Mouse (Mus musculus): ENCODE measurements around the gene Itpr2.

Itpr2 gene

DNA sequence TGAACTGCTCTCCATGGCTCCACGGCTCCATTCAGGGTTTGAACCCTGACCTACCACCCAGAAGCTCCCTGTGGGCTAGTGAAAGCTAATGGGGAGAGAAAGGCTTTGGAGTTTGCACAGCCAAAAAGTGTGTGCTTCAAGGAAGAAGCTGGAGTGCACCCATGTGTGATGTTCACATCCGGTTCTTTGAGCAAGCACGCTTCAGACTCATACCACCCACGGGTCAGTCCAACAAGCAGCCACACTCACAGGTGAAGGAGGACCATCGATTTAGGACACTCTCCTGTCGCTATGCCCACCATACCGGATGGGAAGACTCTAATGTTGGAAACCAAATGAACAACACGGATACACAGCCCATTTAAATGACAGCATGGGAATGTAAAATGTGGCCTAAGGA lies 9.5 kb upstream of the Itpr2 start:
- in situ Hi-C loops (cut with MboI; ENCODE audit: unreplicated experiment in 2 of 2), result no loop called here

- in situ Hi-C loops (cut with MboI; ENCODE audit: unreplicated experiment in 2 of 2), result no loop called here
Measured at GRCm38 (mm10) chr6:146509891-146510290, 7.9 kb upstream of the Itpr2 start.

GRCm38 (mm10) chr6:146504459-146504858 lies 2.4 kb upstream of the Itpr2 start:
- in situ Hi-C loops (cut with MboI; ENCODE audit: unreplicated experiment in 2 of 2), result loop anchor here in 1 of 2 experiments (5.0 kb wide), 1 partner anchor 73 kb away; the partner anchor contains the start of genes Fgfr1op2 and Ints13

DNA sequence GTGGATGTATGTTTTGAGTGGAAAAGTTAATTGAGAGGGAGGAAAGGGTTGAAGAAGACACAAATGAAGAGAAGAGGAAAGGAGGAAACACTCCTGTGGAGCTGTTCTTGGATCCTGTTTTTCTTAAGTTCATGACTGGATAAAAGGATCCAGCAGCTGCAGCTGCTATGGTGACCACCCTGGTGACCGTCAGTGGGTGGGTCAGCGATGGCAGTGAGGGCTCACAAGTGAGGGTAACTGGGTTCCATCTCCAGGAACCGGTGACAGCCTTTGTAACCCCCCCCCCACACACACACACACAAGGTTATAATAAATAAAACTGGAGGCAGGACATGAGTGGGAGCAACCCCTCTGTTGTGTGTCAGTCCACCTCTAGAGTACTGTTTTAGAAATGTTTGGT lies 833 bp upstream of the Itpr2 start:
- in situ Hi-C loops (cut with MboI; ENCODE audit: unreplicated experiment in 2 of 2), result loop anchor here in 1 of 2 experiments (5.0 kb wide), 1 partner anchor 74 kb away; the partner anchor contains the start of genes Fgfr1op2 and Ints13

DNA sequence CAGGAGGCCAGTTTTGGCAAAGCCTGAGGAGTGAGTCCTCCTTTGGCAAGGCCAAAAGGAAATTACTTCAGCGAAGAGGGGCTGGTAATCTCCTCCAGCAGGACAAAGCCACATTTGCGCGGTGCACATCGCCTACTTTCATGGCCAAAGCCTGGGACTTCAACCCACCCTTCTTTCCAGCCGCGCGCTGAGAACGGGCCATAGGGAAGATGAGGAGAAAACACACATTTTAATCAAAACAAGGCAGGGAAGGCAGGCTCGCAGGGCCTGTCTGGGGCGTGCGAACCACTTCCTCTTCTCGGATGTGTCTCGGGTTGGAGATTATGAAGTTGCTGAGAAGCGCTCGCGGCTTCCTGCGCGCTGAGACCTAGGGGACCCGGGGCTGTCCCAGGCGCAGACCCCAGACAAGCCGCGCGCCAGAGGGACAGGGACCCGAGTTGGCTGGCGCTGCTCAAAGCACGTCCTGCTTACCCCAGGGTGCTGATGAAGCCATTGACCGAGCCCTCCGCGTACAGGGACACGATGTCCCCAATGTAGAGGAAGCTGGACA lies 632 bp downstream of the Itpr2 start:
- in situ Hi-C loops (cut with MboI; ENCODE audit: unreplicated experiment in 2 of 2), result loop anchor here in 1 of 2 experiments (5.0 kb wide), 1 partner anchor 76 kb away; the partner anchor contains the start of genes Fgfr1op2 and Ints13

DNA sequence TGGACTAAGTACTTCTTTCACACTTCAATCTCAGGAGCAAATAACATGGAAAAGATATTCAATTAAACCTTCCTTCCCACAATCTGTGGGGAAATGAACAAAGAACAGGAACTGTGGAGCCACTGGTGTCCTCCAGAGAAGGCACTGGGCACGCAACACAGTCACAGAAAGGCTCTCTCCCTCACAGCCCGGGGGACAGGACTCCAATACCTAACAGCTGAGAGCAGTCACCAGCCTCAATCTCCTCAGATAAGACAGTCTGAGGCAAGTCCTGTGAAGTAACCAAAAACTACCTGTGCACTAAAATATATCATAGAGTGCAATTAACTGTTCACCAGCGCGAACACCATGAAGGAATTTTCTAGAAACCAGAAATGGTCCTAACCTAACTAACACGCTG lies 1.3 kb downstream of the Itpr2 start:
- in situ Hi-C loops (cut with MboI; ENCODE audit: unreplicated experiment in 2 of 2), result loop anchor here in 1 of 2 experiments (5.0 kb wide), 1 partner anchor 77 kb away; the partner anchor contains the start of genes Fgfr1op2 and Ints13

GRCm38 (mm10) chr6:146500206-146500605 lies 1.8 kb downstream of the Itpr2 start:
- in situ Hi-C loops (cut with MboI; ENCODE audit: unreplicated experiment in 2 of 2), result loop anchor here in 1 of 2 experiments (5.0 kb wide), 1 partner anchor 77 kb away; the partner anchor contains the start of genes Fgfr1op2 and Ints13

- in situ Hi-C loops (cut with MboI; ENCODE audit: unreplicated experiment in 2 of 2), result loop anchor here in 1 of 2 experiments (5.0 to 10.0 kb wide), 2 partner anchors 82 to 595 kb away; partner anchors contain the start of gene Klhl42
Measured at GRCm38 (mm10) chr6:146499566-146499965, 2.5 kb downstream of the Itpr2 start.

DNA sequence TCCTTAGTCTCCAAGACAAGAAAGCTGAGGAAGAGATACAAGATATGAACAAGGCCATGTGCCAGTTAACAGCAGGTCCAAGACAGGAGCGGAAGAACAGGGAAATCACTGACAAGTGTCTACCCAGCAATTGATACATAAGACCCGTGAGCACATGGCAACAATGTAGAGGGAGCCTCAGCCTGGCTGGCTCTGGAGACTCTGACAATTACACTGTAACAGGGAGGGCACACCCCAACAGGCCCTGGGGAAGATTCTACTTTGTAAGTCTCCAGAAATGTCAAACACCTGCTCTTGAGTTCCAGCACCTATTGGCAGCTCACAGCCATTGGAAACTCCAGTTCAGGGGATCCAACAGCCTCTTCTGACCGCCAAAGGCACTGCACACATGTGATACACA lies 3.6 kb downstream of the Itpr2 start:
- in situ Hi-C loops (cut with MboI; ENCODE audit: unreplicated experiment in 2 of 2), result loop anchor here in 1 of 2 experiments (5.0 to 10.0 kb wide), 2 partner anchors 81 to 596 kb away; partner anchors contain the start of gene Klhl42

DNA sequence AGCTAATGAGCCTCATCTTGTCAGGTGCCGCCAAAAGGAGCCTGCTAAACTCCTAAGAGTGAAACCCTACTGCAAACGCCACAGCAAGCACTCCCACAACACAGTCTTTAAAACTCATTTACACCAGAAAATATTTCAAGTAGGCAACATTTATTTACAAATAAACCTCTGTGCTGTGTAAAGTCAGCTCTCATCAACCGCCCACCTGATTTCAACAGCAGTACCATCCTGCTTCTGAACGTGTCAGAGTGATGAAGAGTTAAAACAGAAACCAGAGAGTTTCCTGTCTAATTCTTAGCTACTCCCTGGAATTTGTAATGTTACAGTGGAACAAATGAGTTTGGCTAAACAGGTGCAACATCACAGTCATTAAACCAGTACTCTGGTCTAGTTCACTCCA lies 4.2 kb downstream of the Itpr2 start:
- in situ Hi-C loops (cut with MboI; ENCODE audit: unreplicated experiment in 2 of 2), result loop anchor here in 1 of 2 experiments (5.0 to 10.0 kb wide), 2 partner anchors 81 to 597 kb away; partner anchors contain the start of gene Klhl42

- in situ Hi-C loops (cut with MboI; ENCODE audit: unreplicated experiment in 2 of 2), result loop anchor here in 1 of 2 experiments (5.0 to 10.0 kb wide), 2 partner anchors 80 to 597 kb away; partner anchors contain the start of gene Klhl42
Measured at GRCm38 (mm10) chr6:146497435-146497834, 4.6 kb downstream of the Itpr2 start.

DNA sequence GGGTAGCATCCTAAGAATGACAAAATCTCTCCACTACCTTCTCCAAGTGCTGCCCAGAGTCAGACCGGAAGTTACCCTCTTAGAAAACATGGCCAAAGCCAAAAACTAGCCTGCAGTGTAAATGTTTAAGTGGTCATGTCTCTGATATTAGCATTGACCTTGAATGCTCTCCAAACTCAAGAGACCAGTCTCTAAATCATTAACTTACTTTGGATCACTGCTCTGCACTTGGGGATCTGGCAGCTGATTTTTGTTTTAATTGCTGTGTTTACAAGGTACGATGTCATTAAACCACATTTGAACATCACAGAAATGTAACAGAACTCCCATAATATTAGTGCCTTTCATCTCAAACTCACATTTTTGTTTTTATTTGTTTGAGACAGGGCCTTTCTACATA lies 10.3 kb downstream of the Itpr2 start:
- in situ Hi-C loops (cut with MboI; ENCODE audit: unreplicated experiment in 2 of 2), result loop anchor here in 1 of 2 experiments (10.0 kb wide), 1 partner anchor 603 kb away; the partner anchor contains the start of gene Klhl42

DNA sequence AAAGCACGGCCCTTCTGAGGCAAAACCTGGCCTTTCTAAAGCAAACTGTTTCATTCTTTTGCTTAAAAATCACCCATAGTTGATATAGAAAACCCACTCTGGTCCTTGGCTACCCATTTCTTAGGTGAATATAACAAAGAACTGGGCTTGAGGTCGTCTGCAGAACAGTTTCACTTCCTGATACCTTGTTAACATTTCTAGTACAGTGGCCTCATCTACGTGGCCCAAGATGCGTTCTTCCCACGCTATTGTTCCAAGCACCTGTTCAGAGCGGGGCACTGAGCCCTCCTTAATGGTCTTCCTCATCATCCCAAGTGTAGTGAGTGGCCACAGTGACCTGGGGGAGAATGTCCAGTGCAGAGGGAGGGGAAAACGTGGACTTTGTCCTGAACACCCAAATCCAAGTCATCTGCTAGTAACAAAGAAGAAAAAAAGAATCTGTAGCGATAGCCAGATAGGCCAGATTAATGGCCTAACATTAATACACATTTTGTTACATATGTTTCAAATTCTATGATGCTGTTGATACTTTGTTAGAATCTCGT lies 11.5 kb downstream of the Itpr2 start:
- in situ Hi-C loops (cut with MboI; ENCODE audit: unreplicated experiment in 2 of 2), result loop anchor here in 1 of 2 experiments (10.0 kb wide), 1 partner anchor 604 kb away; the partner anchor contains the start of gene Klhl42

- in situ Hi-C loops (cut with MboI; ENCODE audit: unreplicated experiment in 2 of 2), result loop anchor here (5.0 to 10.0 kb wide), 2 partner anchors 73 to 605 kb away; partner anchors contain the start of gene Klhl42 (in 1 of the 2)
Measured at GRCm38 (mm10) chr6:146489841-146490240, 12.2 kb downstream of the Itpr2 start.

DNA sequence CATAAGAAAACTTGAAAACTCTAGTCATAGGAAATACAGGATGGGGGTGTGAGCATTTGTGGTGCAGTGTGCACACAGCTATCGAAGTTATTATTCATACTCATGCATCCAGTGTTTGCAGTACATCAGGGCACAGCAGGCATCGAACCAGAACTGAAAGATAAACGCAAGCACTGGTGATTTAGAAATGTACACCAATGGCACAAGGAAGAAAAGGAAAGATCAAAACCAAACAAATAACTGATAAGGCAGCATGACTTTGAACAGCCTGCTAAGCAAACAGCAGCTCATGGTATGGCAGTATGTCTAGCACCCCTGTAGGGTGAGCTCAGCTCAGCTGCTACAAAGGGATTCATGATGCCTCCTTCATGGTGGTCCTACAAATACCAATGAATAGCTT lies 13.3 kb downstream of the Itpr2 start:
- in situ Hi-C loops (cut with MboI; ENCODE audit: unreplicated experiment in 2 of 2), result loop anchor here in 1 of 2 experiments (5.0 kb wide), 1 partner anchor 71 kb away; no protein-coding TSS in a partner anchor

DNA sequence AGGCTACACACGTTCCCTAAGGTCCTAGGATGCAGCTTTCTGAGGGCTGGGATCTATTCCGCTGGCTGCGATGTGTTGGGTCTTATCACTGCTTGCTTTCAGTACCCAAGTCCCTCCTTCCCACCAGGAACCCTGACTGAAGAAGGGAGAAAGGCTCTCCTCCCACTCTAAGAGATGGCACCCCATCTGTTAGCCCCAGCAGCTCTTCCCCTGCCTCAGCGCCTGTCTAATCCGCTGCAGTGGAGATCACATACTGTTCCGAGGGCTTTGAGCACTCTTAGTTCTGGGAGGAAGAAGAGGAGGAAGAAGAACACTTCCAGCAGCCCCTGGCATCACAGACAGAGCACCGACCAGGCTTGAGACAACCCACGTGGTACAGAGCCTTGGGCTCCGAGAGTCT lies 14.9 kb downstream of the Itpr2 start:
- in situ Hi-C loops (cut with MboI; ENCODE audit: unreplicated experiment in 2 of 2), result loop anchor here in 1 of 2 experiments (5.0 kb wide), 1 partner anchor 70 kb away; no protein-coding TSS in a partner anchor

- in situ Hi-C loops (cut with MboI; ENCODE audit: unreplicated experiment in 2 of 2), result loop anchor here in 1 of 2 experiments (5.0 kb wide), 1 partner anchor 69 kb away; no protein-coding TSS in a partner anchor
Measured at GRCm38 (mm10) chr6:146486073-146486472, 15.9 kb downstream of the Itpr2 start.

DNA sequence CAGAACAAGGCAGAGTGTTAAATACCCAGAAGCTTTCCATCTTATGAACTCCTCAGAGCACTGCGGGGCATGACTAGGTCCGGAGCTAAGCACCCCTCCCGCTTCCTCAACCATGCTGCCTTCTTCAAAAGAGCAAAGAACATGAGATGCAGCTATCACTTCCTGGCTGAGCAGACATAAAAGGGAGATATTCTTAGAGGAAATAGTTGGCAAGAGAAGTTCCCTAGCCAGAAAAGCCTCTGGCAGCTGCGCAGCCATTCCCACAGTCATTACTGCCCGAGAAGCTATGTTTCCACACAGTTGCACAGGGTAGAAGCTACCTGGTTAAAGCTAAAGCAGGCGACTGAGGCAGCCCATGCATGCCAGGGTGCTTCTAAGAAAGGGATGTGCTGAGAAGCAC lies 20.6 kb downstream of the Itpr2 start:
- in situ Hi-C loops (cut with MboI; ENCODE audit: unreplicated experiment in 2 of 2), result no loop called here

DNA sequence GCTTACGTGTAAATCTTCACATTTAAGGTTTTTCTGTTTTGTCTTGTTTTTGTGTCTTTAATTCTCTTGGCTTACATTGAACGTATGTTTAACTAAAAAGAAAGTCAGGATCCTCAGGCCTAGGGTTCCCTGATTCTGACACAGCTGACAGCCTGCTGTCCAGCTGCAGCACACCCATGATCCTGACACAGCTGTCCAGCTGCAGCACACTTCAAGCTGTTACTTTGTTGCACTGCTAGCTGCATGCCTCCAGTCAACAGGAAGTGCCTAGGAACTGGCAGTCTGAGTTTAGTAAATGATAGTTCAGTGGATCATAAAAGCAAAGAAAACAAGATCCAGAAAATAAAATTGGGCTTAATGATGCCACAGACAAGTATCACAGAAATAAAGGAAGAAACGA lies 21.1 kb downstream of the Itpr2 start:
- in situ Hi-C loops (cut with MboI; ENCODE audit: unreplicated experiment in 2 of 2), result no loop called here

GRCm38 (mm10) chr6:146478888-146479683 lies 22.9 kb downstream of the Itpr2 start:
- in situ Hi-C loops (cut with MboI; ENCODE audit: unreplicated experiment in 2 of 2), result no loop called here

Data from v-Abl transformed pro-B cells (cell line).